Mouse (Mus musculus): ENCODE data around the gene Arl6.

DNA sequence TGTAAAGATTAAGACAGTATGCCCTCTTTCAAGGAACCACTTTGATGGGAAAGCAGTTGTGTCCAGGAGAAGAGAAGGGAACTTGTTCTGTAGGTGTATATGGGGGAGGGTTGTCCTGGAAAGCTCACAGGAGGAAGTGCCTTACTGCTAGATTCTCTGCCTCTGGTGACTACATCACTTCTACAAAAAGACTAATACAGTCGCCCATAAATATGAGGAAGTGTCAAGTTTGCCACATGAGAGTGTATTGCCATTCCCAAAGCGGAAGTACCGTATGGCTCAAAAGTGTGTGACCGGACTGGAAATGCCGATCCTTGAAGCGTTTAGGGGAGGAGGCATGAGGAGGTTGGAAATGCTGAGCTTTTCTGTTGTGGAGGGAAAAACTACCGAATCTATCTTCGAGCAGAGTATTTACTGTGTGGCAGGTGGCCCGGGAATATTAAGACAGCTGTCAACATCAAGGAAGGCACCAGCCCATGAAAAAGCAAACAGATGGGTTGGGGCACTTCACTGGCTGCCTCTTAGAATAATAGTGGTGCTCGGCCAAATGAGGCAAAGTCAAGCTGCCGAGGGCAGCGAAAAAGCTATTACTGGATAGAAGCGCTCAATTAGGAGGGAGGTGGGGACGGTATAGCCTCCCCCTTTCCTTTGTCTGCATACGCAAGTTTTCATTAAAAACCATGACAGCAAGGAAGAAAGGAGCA is 35.0 kb downstream of the Arl6 start:
- TF ChIP-seq CTCF (IDR thresholded peaks at IDR 0.05; ENCODE audit: low read depth) (no peak), EP300 (optimal IDR thresholded peaks at IDR 0.05) (no peak)
